Mouse (Mus musculus): ENCODE data around the gene Fbxw5. TPM values are rescaled to one million over a fixed set of nuclear protein-coding genes. Genes with fewer than 3 reads are reported as not detected.
A peak's percentile ranks its signal among the peaks of the same experiment; 100 is the strongest.

Fbxw5 gene
- polyA plus RNA-seq, 1 experiment: 34.0 TPM

- H3K27me3 ChIP-seq (ENCODE audit: control insufficient read depth, insufficient read depth, low read length): no peaks in the 10 kb centered on the region
- peak within 1 kb of the TSS; percentile 94 for H3K4me3 ChIP-seq (ENCODE audit: low read depth, low read length)
- no peak for TF ChIP-seq CTCF (IDR thresholded peaks at IDR 0.05; ENCODE audit: extremely low read depth, insufficient read length, insufficient replicate concordance, low read depth, low read length)
- TF ChIP-seq POLR2A (IDR thresholded peaks at IDR 0.05; ENCODE audit: low read depth, low read length): no peak
- peak within 1 kb of the TSS; percentile 83 for H3K27ac ChIP-seq (ENCODE audit: insufficient read depth, low read depth, low read length)
- peaks cover 26% of the 10 kb centered on the region for H3K4me1 ChIP-seq (ENCODE audit: control insufficient read depth, insufficient read depth, insufficient read length, low read length)
- WGBS: 62% methylated on average over 20 of the region's 20 CpGs
- peaks cover 19% of the 10 kb centered on the region for H3K36me3 ChIP-seq (ENCODE audit: control insufficient read depth, insufficient read depth, low read length)
Observed at GRCm38 (mm10) chr2:25501593-25502486, 1.3 kb downstream of the Fbxw5 start, which contains the start of gene C8g. TSS of gene C8g (minus strand) at chr2:25501719.

- 52% methylated on average over 3 of the region's 3 CpGs for WGBS
Observed at GRCm38 (mm10) chr2:25502726-25503125, 2.2 kb downstream of the Fbxw5 start.

GRCm38 (mm10) chr2:25504538-25504937 lies 4.0 kb downstream of the Fbxw5 start:
- Histone ChIP-seq H3K4me1 (ENCODE audit: control insufficient read depth, insufficient read depth, insufficient read length, low read length) (peaks cover 22% of the 10 kb centered on the region), H3K4me3 (ENCODE audit: low read depth, low read length) (no peak overlapping the region), H3K27me3 (ENCODE audit: control insufficient read depth, insufficient read depth, low read length) (no peaks in the 10 kb centered on the region), H3K27ac (ENCODE audit: insufficient read depth, low read depth, low read length) (no peak overlapping the region), H3K36me3 (ENCODE audit: control insufficient read depth, insufficient read depth, low read length) (peaks cover 19% of the 10 kb centered on the region)
- TF ChIP-seq POLR2A (IDR thresholded peaks at IDR 0.05; ENCODE audit: low read depth, low read length): no peak
- no peak for TF ChIP-seq CTCF (IDR thresholded peaks at IDR 0.05; ENCODE audit: extremely low read depth, insufficient read length, insufficient replicate concordance, low read depth, low read length)
- 87% methylated on average over 19 of the region's 19 CpGs for WGBS

More at GRCm38 (mm10) chr2:25502726-25503125, 2.2 kb downstream of the Fbxw5 start:
- peaks cover 26% of the 10 kb centered on the region for H3K4me1 ChIP-seq (ENCODE audit: control insufficient read depth, insufficient read depth, insufficient read length, low read length)
- H3K27ac ChIP-seq (ENCODE audit: insufficient read depth, low read depth, low read length): peak overlapping the region; percentile 7; the same call in 1 of the 2 replicates
- H3K4me3 ChIP-seq (ENCODE audit: low read depth, low read length): no peak overlapping the region
- TF ChIP-seq CTCF (IDR thresholded peaks at IDR 0.05; ENCODE audit: extremely low read depth, insufficient read length, insufficient replicate concordance, low read depth, low read length) (no peak), POLR2A (IDR thresholded peaks at IDR 0.05; ENCODE audit: low read depth, low read length) (no peak)
- H3K27me3 ChIP-seq (ENCODE audit: control insufficient read depth, insufficient read depth, low read length): no peaks in the 10 kb centered on the region
- H3K36me3 ChIP-seq (ENCODE audit: control insufficient read depth, insufficient read depth, low read length): peaks cover 19% of the 10 kb centered on the region

GRCm38 (mm10) chr2:25505000-25505399 lies 4.5 kb downstream of the Fbxw5 start:
- no peaks in the 10 kb centered on the region for H3K27me3 ChIP-seq (ENCODE audit: control insufficient read depth, insufficient read depth, low read length)
- TF ChIP-seq CTCF (IDR thresholded peaks at IDR 0.05; ENCODE audit: extremely low read depth, insufficient read length, insufficient replicate concordance, low read depth, low read length): no peak
- TF ChIP-seq POLR2A (IDR thresholded peaks at IDR 0.05; ENCODE audit: low read depth, low read length): no peak
- peaks cover 19% of the 10 kb centered on the region for H3K36me3 ChIP-seq (ENCODE audit: control insufficient read depth, insufficient read depth, low read length)
- WGBS: 65% methylated on average over 1 of the region's 1 CpGs
- peaks cover 21% of the 10 kb centered on the region for H3K4me1 ChIP-seq (ENCODE audit: control insufficient read depth, insufficient read depth, insufficient read length, low read length)
- H3K27ac ChIP-seq (ENCODE audit: insufficient read depth, low read depth, low read length): no peak overlapping the region
- H3K4me3 ChIP-seq (ENCODE audit: low read depth, low read length): no peak overlapping the region

GRCm38 (mm10) chr2:25505860-25506259 lies 5.3 kb downstream of the Fbxw5 start:
- H3K27me3 ChIP-seq (ENCODE audit: control insufficient read depth, insufficient read depth, low read length): no peaks in the 10 kb centered on the region
- WGBS: 96% methylated on average over 4 of the region's 4 CpGs
- no peak overlapping the region for H3K4me3 ChIP-seq (ENCODE audit: low read depth, low read length)
- H3K27ac ChIP-seq (ENCODE audit: insufficient read depth, low read depth, low read length): no peak overlapping the region
- peaks cover 19% of the 10 kb centered on the region for H3K36me3 ChIP-seq (ENCODE audit: control insufficient read depth, insufficient read depth, low read length)
- no peak for TF ChIP-seq POLR2A (IDR thresholded peaks at IDR 0.05; ENCODE audit: low read depth, low read length)
- no peak for TF ChIP-seq CTCF (IDR thresholded peaks at IDR 0.05; ENCODE audit: extremely low read depth, insufficient read length, insufficient replicate concordance, low read depth, low read length)
- peaks cover 17% of the 10 kb centered on the region for H3K4me1 ChIP-seq (ENCODE audit: control insufficient read depth, insufficient read depth, insufficient read length, low read length)

GRCm38 (mm10) chr2:25506964-25507363 lies 6.4 kb downstream of the Fbxw5 start:
- TF ChIP-seq POLR2A (IDR thresholded peaks at IDR 0.05; ENCODE audit: low read depth, low read length) (no peak), CTCF (IDR thresholded peaks at IDR 0.05; ENCODE audit: extremely low read depth, insufficient read length, insufficient replicate concordance, low read depth, low read length) (peak; percentile 18; the same call in 1 of the 2 replicates)
- H3K4me3 ChIP-seq (ENCODE audit: low read depth, low read length): no peak overlapping the region
- no peaks in the 10 kb centered on the region for H3K27me3 ChIP-seq (ENCODE audit: control insufficient read depth, insufficient read depth, low read length)
- 45% methylated on average over 5 of the region's 5 CpGs for WGBS
- peaks cover 12% of the 10 kb centered on the region for H3K4me1 ChIP-seq (ENCODE audit: control insufficient read depth, insufficient read depth, insufficient read length, low read length)
- peaks cover 19% of the 10 kb centered on the region for H3K36me3 ChIP-seq (ENCODE audit: control insufficient read depth, insufficient read depth, low read length)
- no peak overlapping the region for H3K27ac ChIP-seq (ENCODE audit: insufficient read depth, low read depth, low read length)

- 78% methylated on average over 3 of the region's 3 CpGs for WGBS
- TF ChIP-seq CTCF (IDR thresholded peaks at IDR 0.05; ENCODE audit: extremely low read depth, insufficient read length, insufficient replicate concordance, low read depth, low read length) (peak; percentile 36; the same call in 1 of the 2 replicates), POLR2A (IDR thresholded peaks at IDR 0.05; ENCODE audit: low read depth, low read length) (no peak)
- H3K36me3 ChIP-seq (ENCODE audit: control insufficient read depth, insufficient read depth, low read length): peaks cover 5% of the 10 kb centered on the region; the same call in 1 of the 2 replicates
- peaks cover 2% of the 10 kb centered on the region; the same call in 1 of the 2 replicates for H3K4me1 ChIP-seq (ENCODE audit: control insufficient read depth, insufficient read depth, insufficient read length, low read length)
- no peaks in the 10 kb centered on the region for H3K27me3 ChIP-seq (ENCODE audit: control insufficient read depth, insufficient read depth, low read length)
- H3K27ac ChIP-seq (ENCODE audit: insufficient read depth, low read depth, low read length): no peak overlapping the region
- no peak overlapping the region for H3K4me3 ChIP-seq (ENCODE audit: low read depth, low read length)
Observed at GRCm38 (mm10) chr2:25509912-25510311, 9.4 kb downstream of the Fbxw5 start.
